Mouse (Mus musculus) left cerebral cortex, postnatal 14 days (tissue): Measurements from ENCODE around the gene Psmd4. TPM values are rescaled to one million over a fixed set of nuclear protein-coding genes. Genes with fewer than 3 reads are reported as not detected.
"Not testable (repeated sequence)": the region's sequence is repeated elsewhere in the genome, so short reads cannot be mapped to it uniquely, and the experiment has no call there.

Experiments used
- DNase-seq, 2 experiments: peaks; one replicate each; pipeline ENCODE4 v3.0.0; 2021 to 2022; ENCODE audit warnings: low spot score in 2 of 2, mixed read lengths in 1 of 2
- intact Hi-C: fragments of 180-260 bp; cut with DNase I; formaldehyde crosslinking; loops from one replicate; pipeline ENCODE4 v1.15.1; 2025
- long read RNA-seq, 2 experiments: library from polyadenylated mRNA; stranded (forward); transcript quantifications; one replicate each; pipeline ENCODE4 v2.0.0; 2021
- total RNA-seq, 2 experiments: library from RNA; stranded (reverse); gene quantifications; 2 replicates each; pipeline ENCODE4 v1.2.3; 2021

Gene Psmd4
- total RNA-seq = 100 to 1,000 TPM; 149 to 157 TPM
- long read RNA-seq, experiment 1, transcript Psmd4-201 (10 exons, 1,276 nt) = minor isoform, 55 of 172 reads
- long read RNA-seq, experiment 1, transcript Psmd4-202 (10 exons, 1,332 nt) = major isoform, 102 of 172 reads
- long read RNA-seq, experiment 1, partial matches to known transcripts = 1 of 172 reads
- long read RNA-seq, experiment 1, other reads (novel, unspliced or antisense) = 12 of 172 reads
- long read RNA-seq, experiment 2, transcript Psmd4-201 (10 exons, 1,276 nt) = minor isoform, 36 of 157 reads
- long read RNA-seq, experiment 2, transcript Psmd4-202 (10 exons, 1,332 nt) = major isoform, 79 of 157 reads
- long read RNA-seq, experiment 2, partial matches to known transcripts = 6 of 157 reads
- long read RNA-seq, experiment 2, other reads (novel, unspliced or antisense) = 36 of 157 reads

DNA sequence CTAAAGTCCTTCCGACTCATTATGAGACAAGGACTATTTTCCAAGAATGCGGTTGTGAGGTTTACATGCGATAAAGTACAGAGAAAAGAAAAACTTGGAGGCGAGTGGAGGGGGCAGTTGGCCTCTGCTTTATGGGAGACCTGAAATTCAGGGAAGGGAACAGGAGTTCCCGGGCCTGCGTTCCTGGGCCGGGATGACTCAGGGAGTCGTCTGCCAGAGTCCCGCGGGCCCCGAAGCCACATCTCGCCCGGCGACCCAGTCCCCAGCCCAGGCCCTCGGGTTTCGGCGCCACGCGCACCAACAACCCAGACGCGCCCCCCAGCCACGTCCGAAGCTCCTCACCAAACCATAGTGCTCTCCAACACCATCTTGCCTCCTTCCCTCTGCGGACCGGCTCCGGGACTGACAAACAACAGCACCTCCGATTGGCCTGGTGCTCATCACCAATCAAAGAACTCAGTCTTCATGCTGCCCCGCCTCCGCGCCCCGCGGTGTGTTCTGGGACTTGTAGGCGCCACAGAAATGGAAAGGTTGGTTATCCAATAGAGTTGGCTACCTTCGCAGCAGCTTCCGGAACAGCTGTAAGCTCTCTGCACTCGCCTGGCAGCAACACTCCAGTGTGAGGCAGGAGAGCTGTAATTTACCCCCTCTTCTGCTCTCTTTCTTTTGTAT lies at the start of gene Psmd4:
Gene Psmd4, minus strand, starts transcription at position 449 of the 672 bp plus-strand sequence.
- intact Hi-C loops = no loop called here
- peak; percentile 98 to 99 for DNase-seq

- intact Hi-C loops = no loop called here
- DNase-seq = no peak
These were observed 45.7 kb upstream of the Psmd4 start for GRCm38 (mm10) chr3:95088071-95088470.

DNA sequence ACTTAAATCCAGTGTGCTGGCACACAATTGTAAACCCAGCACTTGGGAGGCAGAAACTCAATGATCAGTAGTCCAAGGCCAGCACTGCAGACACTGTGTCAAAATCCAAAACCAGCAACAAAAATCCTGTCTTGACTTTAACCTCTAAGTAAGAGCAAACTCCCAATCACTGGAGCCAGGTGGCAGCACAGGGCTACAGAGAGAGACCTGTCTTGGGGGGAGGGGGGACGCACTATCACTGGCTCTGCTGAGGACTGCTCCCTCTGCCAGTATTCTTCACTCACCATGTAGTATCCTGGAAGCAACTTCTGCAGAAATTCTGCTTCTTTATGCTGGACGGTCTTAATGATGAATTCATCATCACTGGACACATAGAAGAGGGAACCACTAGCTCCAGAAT lies 29.2 kb upstream of the Psmd4 start:
- intact Hi-C loops = no loop called here
- no peak for DNase-seq

DNA sequence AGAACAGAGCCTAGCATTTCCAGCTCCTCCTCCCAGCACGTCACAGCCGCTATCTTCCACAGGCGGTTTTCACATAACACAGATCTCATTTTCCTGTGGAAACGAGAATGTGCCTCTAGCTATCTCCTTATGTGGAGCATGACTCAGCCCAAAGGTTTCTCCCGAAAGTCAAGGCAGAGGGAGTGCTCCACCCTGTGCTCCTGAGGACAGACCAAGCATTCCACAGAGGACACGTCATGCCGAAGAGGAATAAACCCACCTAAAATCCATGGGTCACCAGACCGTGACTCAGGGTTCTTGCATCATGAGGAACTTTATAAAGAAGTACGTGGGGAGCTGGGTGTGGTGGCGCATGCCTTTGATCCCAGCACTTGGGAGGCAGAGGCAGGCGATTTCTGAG lies 24.2 kb upstream of the Psmd4 start:
- intact Hi-C loops = no loop called here
- no peak for DNase-seq

- intact Hi-C loops = no loop called here
- no peak for DNase-seq
These were observed 23.7 kb upstream of the Psmd4 start for GRCm38 (mm10) chr3:95066095-95066494.

- intact Hi-C loops = no loop called here
- no peak for DNase-seq
These were observed 23.1 kb upstream of the Psmd4 start for GRCm38 (mm10) chr3:95065553-95065952.

DNA sequence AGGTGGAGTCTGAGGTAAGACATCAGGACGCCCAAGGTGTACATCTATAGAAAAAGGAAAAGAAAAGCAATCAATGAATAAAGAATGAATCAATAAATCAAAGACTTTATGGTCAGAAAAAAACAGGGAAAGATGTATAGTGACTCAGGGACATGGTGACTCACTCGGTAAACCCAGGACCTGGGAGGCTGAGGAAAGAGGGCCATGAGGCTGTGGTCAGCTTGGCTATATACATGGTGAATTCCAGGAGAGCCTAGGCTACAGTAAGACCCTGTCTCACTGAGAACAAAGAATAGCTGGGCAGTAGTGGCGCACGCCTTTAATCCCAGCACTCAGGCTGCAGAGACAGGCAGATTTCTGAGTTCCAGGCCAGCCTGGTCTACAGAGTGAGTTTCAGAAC lies 21.3 kb upstream of the Psmd4 start:
- DNase-seq = no peak
- intact Hi-C loops = no loop called here

DNA sequence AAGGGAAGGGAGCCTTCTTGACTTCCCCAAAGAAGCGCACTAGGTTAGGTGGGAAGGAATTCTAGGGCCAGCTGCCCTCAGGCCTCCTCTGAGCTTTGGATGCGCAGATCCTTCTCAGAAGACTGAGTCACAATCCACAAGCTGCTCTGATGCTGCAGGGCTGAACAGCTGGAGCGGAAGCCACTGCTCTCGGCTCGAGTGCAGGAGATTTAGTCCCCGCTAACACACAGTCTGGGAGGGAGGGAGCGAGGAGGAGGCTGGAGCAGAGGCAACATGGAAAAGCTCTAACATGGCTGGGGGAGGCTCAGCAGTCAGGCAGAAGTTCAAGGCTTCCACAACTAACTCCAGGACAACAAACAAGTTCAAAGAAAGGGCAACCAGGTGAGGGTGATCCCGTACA lies 15.7 kb upstream of the Psmd4 start:
- peak in 1 of 2 experiments; percentile 13 for DNase-seq
- intact Hi-C loops = no loop called here

DNA sequence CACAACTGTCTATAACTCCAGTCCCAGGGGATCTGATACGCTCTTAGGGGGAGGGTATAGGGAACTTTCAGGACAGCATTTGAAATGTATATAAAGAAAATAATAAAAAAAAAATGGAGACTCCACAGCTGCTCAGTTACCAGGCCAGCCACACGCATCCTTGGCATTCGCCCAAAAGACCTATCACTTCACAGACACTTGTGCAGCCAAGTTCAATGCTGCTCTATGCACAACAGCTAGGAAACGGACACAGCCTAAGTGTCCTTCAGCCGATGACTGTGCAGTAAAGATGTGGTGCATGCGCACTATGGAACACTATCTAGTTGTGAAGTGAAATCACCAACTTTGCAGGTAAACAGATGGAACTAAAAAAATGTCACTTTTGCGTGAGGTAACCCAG lies 13.9 kb upstream of the Psmd4 start:
- no peak for DNase-seq
- intact Hi-C loops = no loop called here

GRCm38 (mm10) chr3:95054481-95055260 lies 12.3 kb upstream of the Psmd4 start:
- intact Hi-C loops = loop anchor here (5.0 kb wide), 1 partner anchor 58 kb away; the partner anchor contains the start of gene Vps72
- peak in 1 of 2 experiments; percentile 18 for DNase-seq

- peak in 1 of 2 experiments; percentile 24 for DNase-seq
- intact Hi-C loops = loop anchor here (5.0 kb wide), 1 partner anchor 59 kb away; the partner anchor contains the start of gene Vps72
These were observed 11.3 kb upstream of the Psmd4 start for GRCm38 (mm10) chr3:95053701-95054100.

GRCm38 (mm10) chr3:95052959-95053358 lies 10.5 kb upstream of the Psmd4 start:
- peak; percentile 66 to 67 for DNase-seq
- intact Hi-C loops = loop anchor here (5.0 kb wide), 1 partner anchor 59 kb away; the partner anchor contains the start of gene Vps72

GRCm38 (mm10) chr3:95047914-95048313 lies 5.5 kb upstream of the Psmd4 start:
- intact Hi-C loops = no loop called here

DNA sequence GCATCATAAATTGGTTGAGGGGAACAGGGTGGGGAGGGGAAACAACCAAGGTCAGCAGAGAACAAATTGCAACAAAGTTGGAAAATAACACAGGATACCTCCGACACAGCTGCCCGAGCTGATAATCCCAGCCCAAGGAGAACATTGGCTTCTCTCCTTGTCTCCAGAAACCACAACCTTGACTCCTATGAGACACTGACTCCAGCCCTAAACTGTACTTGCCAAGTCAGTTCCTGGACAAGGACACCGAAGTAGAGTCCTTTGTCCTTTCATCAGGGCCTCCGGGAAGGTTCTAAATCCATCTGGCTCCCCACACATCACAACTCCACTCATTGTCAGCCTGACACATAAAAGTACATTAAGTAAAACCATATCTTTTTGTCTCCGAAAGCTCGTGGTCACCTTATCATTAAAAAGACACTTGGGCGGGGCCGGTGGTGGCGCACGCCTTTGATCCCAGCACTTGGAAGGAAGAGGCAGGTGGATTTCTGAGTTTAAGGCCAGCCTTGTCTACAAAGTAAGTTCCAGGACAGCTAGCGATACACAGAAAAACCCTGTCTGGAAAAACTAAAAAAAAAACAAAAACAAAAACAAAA lies 4.1 kb upstream of the Psmd4 start:
- intact Hi-C loops = no loop called here

More at GRCm38 (mm10) chr3:95047914-95048313, 5.5 kb upstream of the Psmd4 start:
- no peak for DNase-seq

DNA sequence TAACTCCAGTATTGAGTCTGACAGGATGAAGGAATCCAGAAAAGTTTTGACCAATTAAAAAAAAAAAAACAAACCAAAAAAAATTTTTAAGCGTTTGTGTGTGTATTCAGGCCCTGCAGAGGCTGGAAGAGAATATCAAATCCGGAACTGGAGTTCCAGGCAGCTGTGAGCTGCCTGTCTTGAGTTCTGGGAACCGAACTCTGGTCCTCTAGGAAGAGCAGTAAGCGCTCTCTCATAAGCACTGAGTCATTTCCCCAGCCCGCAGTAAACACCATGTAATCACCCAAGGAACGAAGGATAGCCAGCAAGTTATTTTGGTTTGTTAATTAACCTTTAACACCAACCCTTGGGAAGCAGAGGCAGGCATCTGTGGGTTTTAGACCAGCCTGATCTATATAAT lies 837 bp upstream of the Psmd4 start:
- no peak for DNase-seq
- intact Hi-C loops = no loop called here

More for the DNA sequence above, 4.1 kb upstream of the Psmd4 start:
- DNase-seq = no peak

DNA sequence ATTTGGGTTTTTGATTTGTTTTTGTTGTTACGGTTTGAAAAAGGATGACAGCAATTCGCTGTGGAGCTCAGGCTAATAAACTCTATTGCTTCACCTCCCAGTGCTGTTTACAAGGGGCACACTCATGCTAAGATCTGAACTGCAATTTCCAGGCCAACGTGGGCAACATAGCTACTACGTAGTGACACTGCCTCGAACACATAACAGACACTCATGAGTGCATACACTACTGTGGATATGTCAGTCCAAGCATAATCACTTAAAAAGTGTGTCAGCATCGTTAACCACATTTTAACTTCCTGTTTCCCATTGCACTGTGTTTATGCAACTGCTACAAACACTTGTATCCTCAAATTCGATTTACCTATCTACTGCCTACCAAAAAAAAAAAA lies 420 bp upstream of the Psmd4 start:
- intact Hi-C loops = no loop called here
- no peak for DNase-seq

- DNase-seq = no peak
- intact Hi-C loops = no loop called here
These were observed 789 bp downstream of the Psmd4 start for GRCm38 (mm10) chr3:95041625-95042024.

- DNase-seq = no peak
- intact Hi-C loops = no loop called here
These were observed 12.5 kb downstream of the Psmd4 start for GRCm38 (mm10) chr3:95029953-95030352.

DNA sequence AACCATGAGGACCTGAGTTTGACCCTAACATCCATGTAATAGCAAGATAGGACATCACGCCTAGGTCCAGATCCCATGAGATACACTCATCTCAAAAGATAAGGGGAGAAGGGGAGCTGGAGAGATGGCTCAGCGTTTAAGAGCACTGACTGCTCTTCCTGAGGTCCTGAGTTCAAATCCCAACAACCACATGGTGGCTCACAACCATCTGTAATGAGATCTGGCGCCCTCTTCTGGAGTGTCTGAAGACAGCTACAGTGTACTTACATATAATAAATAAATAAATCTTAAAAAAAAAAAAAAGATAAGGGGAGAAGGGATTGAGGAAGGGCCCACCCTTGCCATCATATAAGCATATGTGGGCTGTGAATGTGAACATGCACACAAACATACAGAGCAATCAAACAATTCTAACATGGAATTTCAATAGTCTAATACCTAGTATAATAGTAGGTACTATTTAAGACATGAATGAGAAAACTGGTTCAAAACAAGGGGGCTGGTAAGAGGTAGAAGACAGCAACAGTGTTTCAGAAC lies 13.1 kb downstream of the Psmd4 start:
- DNase-seq, intact Hi-C loops: not testable (repeated sequence)
